9 mouse cellular contexts compared by ENCODE assay signal in the genomic region with DNA sequence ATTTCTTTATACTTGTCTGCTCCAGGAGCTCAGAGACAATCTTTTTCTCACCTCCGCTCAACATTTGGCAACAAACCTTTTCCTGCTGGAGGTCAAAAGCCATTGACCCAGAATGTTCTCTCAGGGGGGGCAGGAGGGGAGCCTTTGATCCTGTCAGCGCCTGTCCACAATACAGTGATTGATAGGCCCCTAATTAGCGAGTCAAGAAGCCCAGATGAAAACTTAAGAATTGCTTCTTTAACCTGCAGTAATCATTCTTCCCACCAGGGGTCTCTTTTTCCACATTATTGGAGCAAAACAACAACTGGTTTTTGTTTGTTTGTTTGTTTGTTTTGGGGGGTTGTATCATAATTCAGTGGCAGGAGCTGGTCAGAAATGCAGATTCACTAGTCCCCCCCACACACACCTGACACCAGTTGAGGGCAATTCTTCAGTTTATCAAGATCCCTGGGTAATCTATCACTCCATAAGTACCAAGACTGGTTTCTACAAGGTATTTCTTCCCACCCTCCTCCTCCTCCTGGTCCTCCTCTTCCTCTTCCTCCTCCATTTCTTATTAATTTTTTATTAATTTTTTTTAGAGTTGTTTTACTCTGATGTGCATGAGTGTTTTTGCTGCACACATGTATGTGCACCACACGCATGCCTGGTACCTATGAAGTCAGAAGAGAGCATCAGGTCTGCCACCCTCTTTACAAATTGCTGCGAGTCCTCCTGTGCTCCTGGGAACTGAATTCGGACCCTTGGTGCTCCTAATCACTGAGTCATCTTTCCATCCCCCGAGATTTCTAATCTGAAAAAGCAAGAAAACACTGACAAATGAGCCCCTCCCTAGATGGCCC. TPM values are rescaled to one million over a fixed set of nuclear protein-coding genes. Genes with fewer than 3 reads are reported as not detected.
DNase-seq lines count a peak whose midpoint lies in the region; ATAC-seq and TF ChIP-seq lines count a peak whose summit lies in the region.
"Had no signal": no experiment of that assay in that cellular context is flagged by ENCODE, and none has a peak within 500 bp of the region (broad histone marks: within the 10 kb centered on the region; RNA-seq: fewer than 3 reads in every experiment).

No protein-coding gene starts in this region.

- no peak overlapping the region for H3K9ac ChIP-seq in MEL (ENCODE audit: control insufficient read depth, low read depth, low read length, poor library complexity, severe bottlenecking)
- H3K9ac ChIP-seq in embryonic facial prominence, embryonic 11.5 days (replicated peaks; ENCODE audit: low read length) = no peak overlapping the region
- H3K9ac ChIP-seq in kidney, postnatal 0 days (ENCODE audit: low read depth, low read length) = no peak overlapping the region

- H3K9me3 ChIP-seq in MEL (replicated peaks; ENCODE audit: insufficient read depth, low read length) = no peaks in the 10 kb centered on the region
- H3K9me3 ChIP-seq in embryonic facial prominence, embryonic 11.5 days (replicated peaks; ENCODE audit: control insufficient read depth, low read length) = no peaks in the 10 kb centered on the region
- no peaks in the 10 kb centered on the region for H3K9me3 ChIP-seq in kidney, postnatal 0 days (replicated peaks; ENCODE audit: low read length)
- H3K9me3 ChIP-seq: megakaryocyte, embryonic 14.5 days had no signal

- no peak overlapping the region for H3K27ac ChIP-seq in MEL (ENCODE audit: control insufficient read depth, low read depth, low read length)
- no peak overlapping the region for H3K27ac ChIP-seq in embryonic facial prominence, embryonic 11.5 days (replicated peaks; ENCODE audit: low read depth, low read length)
- H3K27ac ChIP-seq in kidney, postnatal 0 days = no peak overlapping the region

- H3K27me3 ChIP-seq in MEL (ENCODE audit: control insufficient read depth in 1 of 2, insufficient read depth in 2 of 2, low read length in 2 of 2) = 0 out of 4 replicates have a peak, but pooled peaks cover 0 to 1% of the 10 kb centered on the region in 2 experiments
- no peaks in the 10 kb centered on the region for H3K27me3 ChIP-seq in embryonic facial prominence, embryonic 11.5 days (ENCODE audit: control insufficient read depth, insufficient read depth, low read length)
- H3K27me3 ChIP-seq in kidney, postnatal 0 days (ENCODE audit: insufficient read depth, low read length) = no peaks in the 10 kb centered on the region

- no peak overlapping the region for H3K4me3 ChIP-seq in MEL (ENCODE audit: control insufficient read depth in 1 of 2, insufficient read depth in 1 of 2, low read depth in 2 of 2, low read length in 2 of 2)
- H3K4me3 ChIP-seq in embryonic facial prominence, embryonic 11.5 days (ENCODE audit: low read depth, low read length) = no peak overlapping the region
- no peak overlapping the region for H3K4me3 ChIP-seq in kidney, postnatal 0 days (replicated peaks; ENCODE audit: low read depth, low read length)

- no peak for TF ChIP-seq EP300 in MEL (IDR thresholded peaks at IDR 0.05; ENCODE audit: low read depth in 1 of 2, low read length in 2 of 2)

- 30% methylated on average over 7 of the region's 7 CpGs for WGBS in embryonic facial prominence, embryonic 11.5 days
- 37% methylated on average over 7 of the region's 7 CpGs for WGBS in kidney, postnatal 0 days

- H3K4me2 ChIP-seq in embryonic facial prominence, embryonic 11.5 days (ENCODE audit: low read depth, low read length) = no peak overlapping the region
- H3K4me2 ChIP-seq in kidney, postnatal 0 days (ENCODE audit: low read length) = no peak overlapping the region

- H3K4me1 ChIP-seq in MEL (ENCODE audit: control insufficient read depth in 1 of 2, insufficient read depth in 2 of 2, low read length in 2 of 2) = no peaks in the 10 kb centered on the region
- no peaks in the 10 kb centered on the region for H3K4me1 ChIP-seq in embryonic facial prominence, embryonic 11.5 days (ENCODE audit: control insufficient read depth, insufficient read depth, low read length)
- H3K4me1 ChIP-seq in kidney, postnatal 0 days (replicated peaks; ENCODE audit: insufficient read depth, low read length) = 0 out of 2 replicates have a peak, but pooled peaks cover 3% of the 10 kb centered on the region
- H3K4me1 ChIP-seq: megakaryocyte, embryonic 14.5 days had no signal

- DNase-seq in layer of hippocampus, adult 11-12 months (ENCODE audit: low spot score) = peak; percentile 40
- no peak for DNase-seq in layer of hippocampus, postnatal 10 days (ENCODE audit: low spot score in 2 of 2)
- peak; percentile 54 for DNase-seq in MEL (ENCODE audit: low read depth, low spot score)
- DNase-seq in embryonic facial prominence, embryonic 11.5 days (ENCODE audit: low spot score) = peak; percentile 78
- DNase-seq in kidney, postnatal 0 days (ENCODE audit: low spot score) = peak; percentile 72
- peak; percentile 74 for DNase-seq in retina, postnatal 1 day
- no peak for DNase-seq in urinary bladder, postnatal 4 days (ENCODE audit: low spot score in 2 of 2)
- no peak for DNase-seq in testis, postnatal 14 days (ENCODE audit: low spot score)

- no peak for TF ChIP-seq POLR2A in MEL (IDR thresholded peaks at IDR 0.05; ENCODE audit: control insufficient read depth in 1 of 2, insufficient read depth in 1 of 2, low read depth in 1 of 2, low read length in 2 of 2, poor library complexity in 1 of 2)

- no peaks in the 10 kb centered on the region for H3K36me3 ChIP-seq in MEL (ENCODE audit: control insufficient read depth in 1 of 2, insufficient read depth in 2 of 2, low read length in 2 of 2)
- no peaks in the 10 kb centered on the region for H3K36me3 ChIP-seq in embryonic facial prominence, embryonic 11.5 days (replicated peaks; ENCODE audit: control insufficient read depth, insufficient read depth, low read depth, low read length)
- H3K36me3 ChIP-seq in kidney, postnatal 0 days (ENCODE audit: insufficient read depth, low read length) = no peaks in the 10 kb centered on the region

- H3K79me2 ChIP-seq in MEL (ENCODE audit: control insufficient read depth, insufficient read depth, low read length, poor library complexity) = no peaks in the 10 kb centered on the region

- peak; percentile 75 for TF ChIP-seq RAD21 in MEL (IDR thresholded peaks at IDR 0.05; ENCODE audit: low read depth, low read length)

- no peak for ATAC-seq in embryonic facial prominence, embryonic 11.5 days (replicated peaks; ENCODE audit: insufficient number of reproducible peaks, low FRiP score, low TSS enrichment, low read depth)
- peak; percentile 71; the same call in 1 of the 2 replicates for ATAC-seq in kidney, postnatal 0 days (replicated peaks; ENCODE audit: low FRiP score, low read depth)

- peak in 2 of 3 experiments; percentile 47 to 63; a peak in 4 of 6 replicates for TF ChIP-seq CTCF in MEL (IDR thresholded peaks at IDR 0.05 in 2 of 3, conservative IDR thresholded peaks at IDR 0.05 in 1 of 3; ENCODE audit: control insufficient read depth in 1 of 3, insufficient read depth in 1 of 3, low read depth in 2 of 3, low read length in 3 of 3, poor library complexity in 1 of 3, severe bottlenecking in 1 of 3)
- peak; percentile 79 for TF ChIP-seq CTCF in kidney, postnatal 0 days (IDR thresholded peaks at IDR 0.05; ENCODE audit: low read depth)

TF ChIP-seq in MEL, 35 proteins besides CTCF, POLR2A, EP300 and RAD21:
- no peak for TF ChIP-seq POLR2AphosphoS5 (IDR thresholded peaks at IDR 0.05; ENCODE audit: borderline replicate concordance, low read depth, low read length)
- TF ChIP-seq SIN3A (IDR thresholded peaks at IDR 0.05; ENCODE audit: low read length) = no peak
- TF ChIP-seq SMC3 (IDR thresholded peaks at IDR 0.05; ENCODE audit: low read depth, low read length) = peak; percentile 78
- TF ChIP-seq GABPA (IDR thresholded peaks at IDR 0.05; ENCODE audit: low read depth, low read length) = no peak
- no peak for TF ChIP-seq NELFE (IDR thresholded peaks at IDR 0.05; ENCODE audit: low read depth, low read length)
- peak; percentile 56 for TF ChIP-seq ZC3H11A (IDR thresholded peaks at IDR 0.05; ENCODE audit: low read depth, low read length)

RNA-seq across cellular contexts. Expression of a gene that starts 8.6 kb away (rescaled TPM):
- total RNA-seq in layer of hippocampus, postnatal 10 days (2021) = not detected
- not detected in 2 replicates for total RNA-seq in MEL (2012; rRNA removed)
- not detected for polyA plus RNA-seq in MEL (2012; ENCODE audit: insufficient read depth in 1 of 2, insufficient read length in 2 of 2, low read depth in 1 of 2, low replicate concordance in 2 of 2, missing spikeins in 1 of 2)
- 0.49 and 2.3 TPM in 2 replicates for polyA plus RNA-seq in embryonic facial prominence, embryonic 11.5 days (2014; fragmentation: Nextera tagmentation; extraction: Ambion mirVana)
- 0.66 and 0.83 TPM in 2 replicates for polyA plus RNA-seq in kidney, postnatal 0 days (2015; fragmentation: Nextera tagmentation; extraction: Ambion mirVana)

RNA-seq across cellular contexts. Expression of a gene that starts 27.8 kb away (rescaled TPM):
- 10 to 100 TPM; 24.2 to 24.7 TPM for total RNA-seq in layer of hippocampus, postnatal 10 days (2021)
- total RNA-seq in MEL (2012; rRNA removed) = 52.0 and 55.4 TPM in 2 replicates
- polyA plus RNA-seq in MEL (2012; ENCODE audit: insufficient read depth in 1 of 2, insufficient read length in 2 of 2, low read depth in 1 of 2, low replicate concordance in 2 of 2, missing spikeins in 1 of 2) = 10 to 100 TPM in 1 of 2 experiments, not detected in 1; 81.3 TPM
- 98.2 and 118 TPM in 2 replicates for polyA plus RNA-seq in embryonic facial prominence, embryonic 11.5 days (2014; fragmentation: Nextera tagmentation; extraction: Ambion mirVana)
- polyA plus RNA-seq in kidney, postnatal 0 days (2015; fragmentation: Nextera tagmentation; extraction: Ambion mirVana) = 66.3 and 67.3 TPM in 2 replicates

RNA-seq across cellular contexts. Expression of a gene that starts 54.0 kb away (rescaled TPM):
- 10 to 100 TPM; 13.5 to 15.6 TPM for total RNA-seq in layer of hippocampus, postnatal 10 days (2021)
- not detected in 2 replicates for total RNA-seq in MEL (2012; rRNA removed)
- polyA plus RNA-seq in MEL (2012; ENCODE audit: insufficient read depth in 1 of 2, insufficient read length in 2 of 2, low read depth in 1 of 2, low replicate concordance in 2 of 2, missing spikeins in 1 of 2) = not detected
- 0.32 and 0.55 TPM in 2 replicates for polyA plus RNA-seq in embryonic facial prominence, embryonic 11.5 days (2014; fragmentation: Nextera tagmentation; extraction: Ambion mirVana)
- 0.05 and 0.08 TPM in 2 replicates for polyA plus RNA-seq in kidney, postnatal 0 days (2015; fragmentation: Nextera tagmentation; extraction: Ambion mirVana)

Comparison
In these comparisons a context has a peak if more than half of its experiments do, and no peak if none do; other contexts are left out.
1. DNase-seq: peak in layer of hippocampus, adult 11-12 months (single experiment), MEL (single experiment), embryonic facial prominence, embryonic 11.5 days (single experiment), kidney, postnatal 0 days (single experiment) and retina, postnatal 1 day (single experiment); none in layer of hippocampus, postnatal 10 days (0 of 2), urinary bladder, postnatal 4 days (0 of 2) and testis, postnatal 14 days (single experiment).